Mouse (Mus musculus) macrophage (primary cell): Measurements from ENCODE around the gene Tmem268. TPM values are rescaled to one million over a fixed set of nuclear protein-coding genes. Genes with fewer than 3 reads are reported as not detected.

ENCODE experiments used
- H3K27ac ChIP-seq: fragments of 350-480 bp; formaldehyde crosslinking; 2 replicates; pipeline ENCODE4 v1.9.0; 2021
- H3K36me3 ChIP-seq: fragments of 350-480 bp; formaldehyde crosslinking; 2 replicates; pipeline ENCODE4 v1.9.0; 2021; ENCODE audit errors: inconsistent target
- H3K4me3 ChIP-seq: fragments of 350-480 bp; formaldehyde crosslinking; 2 replicates; pipeline ENCODE4 v1.9.0; 2021; ENCODE audit errors: inconsistent target
- H3K79me2 ChIP-seq: fragments of 350-480 bp; formaldehyde crosslinking; 2 replicates; pipeline ENCODE4 v1.9.0; 2021; ENCODE audit errors: inconsistent target
- WGBS: methylation state at CpG from one replicate; pipeline ENCODE4 v1.1.7; 2026; ENCODE audit warnings: inconsistent platforms; ENCODE audit not compliant: missing documents; 5-methylcytosine and 5-hydroxymethylcytosine counted together
- polyA plus RNA-seq: library from polyadenylated mRNA; stranded (reverse); fragments of 250-400 nt; gene quantifications from 3 replicates; pipeline ENCODE4 v1.2.4, GENCODE M21; 2018; ENCODE audit warnings: inconsistent platforms
- total RNA-seq, 78 experiments: library from RNA; depleted of rRNA; stranded (reverse); fragments of 250-400 nt; gene quantifications; 1 replicate in 9 of 78; 2 replicates in 24 of 78; 3 replicates in 43 of 78; 4 replicates in 2 of 78; pipeline ENCODE4 v1.2.4; 2018; ENCODE audit warnings: inconsistent platforms in 56 of 78

Gene Tmem268
- 100 to 1,000 TPM in 4 of 26 experiments, 10 to 100 TPM in 22; 16.4 to 119 (median 57.7) TPM for total RNA-seq (2018; cell fraction: chromatin; rRNA removed)
- total RNA-seq (2018; cell fraction: cytosol; rRNA removed), result 10 to 100 TPM; 13.4 to 79.6 (median 36.5) TPM
- total RNA-seq (2018; cell fraction: nucleus; rRNA removed), result 100 to 1,000 TPM in 6 of 26 experiments, 10 to 100 TPM in 20; 21.7 to 139 (median 59.5) TPM
- polyA plus RNA-seq, result 19.7 to 29.5 TPM (median 23.1 TPM) in 3 replicates

DNA sequence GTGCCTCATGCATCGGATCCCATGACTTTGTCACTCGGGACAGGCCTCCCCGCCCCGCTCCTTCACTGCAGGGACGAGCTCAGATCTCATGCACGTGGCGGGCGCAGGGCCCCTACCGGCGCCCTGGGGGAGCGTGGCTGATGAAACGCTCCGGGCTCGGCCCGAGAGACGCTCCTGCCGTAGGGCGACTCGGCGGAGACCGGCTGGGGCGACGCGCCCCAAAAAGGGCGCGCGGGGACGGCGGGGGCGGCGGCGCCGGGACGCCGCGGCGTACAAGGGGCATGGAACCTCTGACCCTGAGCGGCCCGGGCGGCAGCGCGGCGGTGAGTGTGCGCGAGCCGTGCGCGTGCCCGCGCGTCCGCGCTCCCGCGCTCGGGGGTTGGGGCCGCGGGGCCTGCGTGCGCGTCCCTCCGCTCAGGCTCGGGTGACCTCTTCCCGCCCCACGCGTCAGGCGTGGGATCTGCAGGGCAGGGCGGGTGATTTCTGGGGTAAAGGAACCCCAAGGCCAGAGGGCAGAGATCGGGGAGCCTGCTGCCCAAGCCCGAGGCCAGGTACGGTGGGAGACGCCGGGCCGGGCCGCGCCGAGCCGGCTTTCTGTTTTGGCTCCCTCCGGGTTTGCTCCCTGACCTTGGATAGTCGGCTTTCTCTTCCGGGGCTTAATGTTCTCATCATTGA lies at the start of gene Tmem268:
Tmem268 (plus strand) TSS at position 375 of the 675 bp plus-strand sequence.
- H3K27ac ChIP-seq, result peak within 1 kb of the TSS; percentile 84

DNA sequence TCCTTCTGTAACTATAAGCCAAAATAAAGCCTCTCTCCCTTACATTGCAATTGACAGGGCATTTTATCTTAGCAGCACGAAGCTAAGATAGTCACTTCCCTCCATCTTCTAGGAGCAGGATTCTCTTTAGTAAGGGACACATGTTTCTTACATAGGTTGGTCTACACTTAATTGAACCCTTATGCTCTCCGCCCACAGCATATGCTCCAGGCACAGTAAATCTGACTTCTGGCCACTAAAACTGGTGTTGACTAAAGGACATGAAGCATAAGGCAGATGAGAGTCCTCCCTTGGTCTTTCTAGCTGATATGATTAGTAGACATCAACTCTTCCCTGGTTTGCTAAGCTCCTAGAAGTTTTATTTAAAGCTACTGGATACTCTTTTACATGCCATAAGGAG lies 45.7 kb upstream of the Tmem268 start:
- H3K79me2 ChIP-seq, result no peaks in the 10 kb centered on the region
- WGBS, result 84% methylated on average over 2 of the region's 2 CpGs
- H3K27ac ChIP-seq, result no peak overlapping the region
- H3K36me3 ChIP-seq, result no peaks in the 10 kb centered on the region
- H3K4me3 ChIP-seq, result no peak overlapping the region

More for the DNA sequence above, at the start of gene Tmem268:
- peaks cover 5% of the 10 kb centered on the region for H3K36me3 ChIP-seq
- peaks cover 23% of the 10 kb centered on the region; the same call in 1 of the 2 replicates for H3K79me2 ChIP-seq
- WGBS, result 0% methylated on average over 73 of the region's 81 CpGs
- H3K4me3 ChIP-seq, result peak within 1 kb of the TSS; percentile 51

DNA sequence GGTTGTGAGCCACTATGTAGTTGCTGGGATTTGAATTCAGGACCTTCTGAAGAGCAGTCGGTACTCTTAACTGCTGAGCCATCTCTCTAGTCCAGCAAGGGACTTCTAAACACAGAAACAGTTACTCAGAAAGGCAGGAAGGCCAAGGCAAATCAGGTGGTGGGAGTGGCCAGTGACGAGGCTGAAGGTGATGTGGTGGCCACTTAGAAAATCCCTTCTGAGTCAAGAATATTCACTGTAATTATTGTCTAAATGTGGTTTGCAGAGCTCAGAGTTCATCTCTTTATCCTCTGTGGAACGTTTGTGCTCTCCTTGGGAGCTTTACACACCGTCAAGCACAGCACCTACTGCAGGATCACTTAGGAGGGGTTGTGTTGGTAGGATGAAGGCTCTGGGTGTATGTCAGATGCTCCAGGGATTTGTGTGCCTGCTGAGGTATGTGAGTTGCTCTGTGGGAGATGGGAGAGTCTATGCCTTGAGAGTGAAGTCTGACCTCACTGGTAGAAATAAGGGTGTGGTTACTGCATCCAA lies 44.1 kb upstream of the Tmem268 start:
- H3K27ac ChIP-seq, result no peak overlapping the region
- no peaks in the 10 kb centered on the region for H3K36me3 ChIP-seq
- no peaks in the 10 kb centered on the region for H3K79me2 ChIP-seq
- 80% methylated on average over 4 of the region's 4 CpGs for WGBS
- no peak overlapping the region for H3K4me3 ChIP-seq

DNA sequence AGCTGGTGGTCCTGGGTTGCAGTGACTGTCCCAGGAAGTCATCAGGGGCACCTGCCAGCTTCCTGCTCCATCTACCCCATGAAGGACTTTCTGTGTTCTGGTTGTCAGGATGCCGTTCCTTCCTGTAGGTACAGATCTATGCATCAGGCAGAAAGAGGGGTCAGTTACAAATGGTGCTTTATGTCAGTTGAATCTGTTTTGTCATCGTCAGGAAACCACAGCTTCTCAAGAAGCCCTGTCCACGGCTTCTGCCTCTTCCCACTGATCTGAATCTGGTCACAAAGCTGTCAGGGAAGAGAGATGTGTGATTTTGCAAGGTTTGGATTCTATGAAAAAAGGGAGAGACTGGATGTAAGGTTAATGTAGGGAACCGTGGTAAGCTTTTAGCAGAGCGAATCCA lies 43.6 kb upstream of the Tmem268 start:
- Histone ChIP-seq H3K36me3 (no peaks in the 10 kb centered on the region), H3K79me2 (no peaks in the 10 kb centered on the region), H3K4me3 (no peak overlapping the region), H3K27ac (no peak overlapping the region)
- 25% methylated on average over 5 of the region's 5 CpGs for WGBS

DNA sequence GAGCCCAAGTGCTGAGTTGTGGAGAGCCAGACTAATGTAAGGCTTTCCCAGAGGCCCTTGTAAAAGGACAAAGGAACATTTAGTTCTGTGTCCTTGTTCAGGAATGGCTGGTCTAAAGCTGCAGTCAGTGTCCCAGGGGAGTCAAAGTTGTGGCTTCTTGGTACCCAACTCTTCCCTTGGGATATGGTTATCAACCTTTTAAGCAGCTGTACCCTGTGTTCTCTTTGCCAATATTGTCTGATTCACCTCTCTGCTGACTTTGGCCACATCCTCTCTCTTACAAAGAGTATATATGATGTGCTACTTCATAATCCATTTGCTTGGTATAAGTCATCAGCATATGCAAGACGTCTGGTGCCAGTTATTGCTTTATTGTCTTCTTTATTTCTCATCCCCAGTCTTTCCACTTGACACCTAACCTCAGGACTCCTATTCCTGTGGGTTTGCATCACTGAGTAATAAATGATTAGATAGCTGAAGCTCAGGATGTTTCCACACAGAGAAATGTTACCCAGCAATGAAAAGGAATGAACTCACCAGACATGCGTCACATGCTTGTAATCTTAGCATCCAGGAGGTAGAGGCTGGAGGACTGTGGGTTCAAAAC lies 36.7 kb upstream of the Tmem268 start:
- WGBS, result 100% methylated on average over 2 of the region's 2 CpGs
- H3K79me2 ChIP-seq, result no peaks in the 10 kb centered on the region
- no peaks in the 10 kb centered on the region for H3K36me3 ChIP-seq
- no peak overlapping the region for H3K27ac ChIP-seq
- H3K4me3 ChIP-seq, result no peak overlapping the region

DNA sequence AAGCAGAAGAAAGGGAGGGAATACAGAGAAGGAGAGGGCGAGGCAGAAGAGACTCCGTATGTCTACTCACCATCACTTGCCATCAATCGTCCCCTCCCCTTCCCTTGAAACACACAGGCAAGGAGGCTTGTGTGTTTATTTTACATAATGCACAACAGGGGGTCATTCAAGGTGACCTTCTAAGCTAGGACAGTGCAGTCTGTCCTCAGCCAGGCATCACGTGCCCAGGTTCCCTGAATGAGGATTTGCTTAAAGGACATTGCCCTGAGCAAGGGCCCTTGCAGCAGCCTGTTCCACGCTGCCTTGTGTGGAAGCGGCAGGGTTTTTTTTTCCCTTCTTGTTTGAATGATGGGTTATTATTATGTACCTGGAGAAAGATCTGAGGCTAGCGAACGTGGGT lies 33.1 kb upstream of the Tmem268 start:
- no peaks in the 10 kb centered on the region for H3K36me3 ChIP-seq
- no peak overlapping the region for H3K4me3 ChIP-seq
- H3K27ac ChIP-seq, result no peak overlapping the region
- no peaks in the 10 kb centered on the region for H3K79me2 ChIP-seq
- WGBS, result 94% methylated on average over 7 of the region's 8 CpGs

DNA sequence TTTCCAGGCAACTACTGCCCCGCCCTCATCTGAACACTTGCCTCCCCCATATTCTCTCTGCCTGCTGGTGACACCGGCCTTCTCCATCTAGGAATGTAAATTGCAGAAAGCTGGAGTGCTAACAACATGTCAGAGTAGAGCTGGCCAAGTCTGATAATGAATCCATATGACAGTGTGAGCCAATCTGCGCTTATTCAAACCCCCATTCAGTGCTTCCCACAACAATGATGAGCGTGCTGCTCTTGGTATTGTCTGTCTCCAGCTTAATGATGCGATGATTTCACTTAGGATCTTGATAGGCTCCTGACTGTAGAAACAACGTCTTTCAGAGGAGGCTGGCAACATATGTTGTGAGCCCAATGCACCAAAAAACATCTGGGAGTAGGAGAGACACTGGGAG lies 29.6 kb upstream of the Tmem268 start:
- 95% methylated on average over 6 of the region's 6 CpGs for WGBS
- Histone ChIP-seq H3K27ac (no peak overlapping the region), H3K79me2 (no peaks in the 10 kb centered on the region), H3K36me3 (no peaks in the 10 kb centered on the region), H3K4me3 (no peak overlapping the region)

DNA sequence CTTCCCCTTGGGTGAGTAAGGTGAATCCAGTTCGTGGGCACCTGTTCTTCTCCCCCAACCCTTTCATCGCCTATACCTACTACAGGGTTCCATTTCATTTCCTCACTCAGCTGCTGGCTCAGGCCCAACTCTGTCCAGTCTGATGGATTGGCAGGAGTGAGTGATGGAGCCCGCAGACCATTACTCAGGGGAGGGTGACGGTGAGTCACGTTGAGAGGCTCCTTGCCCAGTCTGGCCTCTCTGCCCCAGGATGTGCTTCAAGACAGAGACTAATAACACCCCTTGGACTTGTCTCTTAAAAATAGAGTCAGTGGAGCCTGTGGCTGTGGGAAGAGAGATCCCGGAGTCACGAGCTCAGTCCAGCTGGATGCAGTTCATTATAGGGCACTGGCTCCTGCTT lies 28.2 kb upstream of the Tmem268 start:
- H3K36me3 ChIP-seq, result no peaks in the 10 kb centered on the region
- WGBS, result 89% methylated on average over 6 of the region's 7 CpGs

DNA sequence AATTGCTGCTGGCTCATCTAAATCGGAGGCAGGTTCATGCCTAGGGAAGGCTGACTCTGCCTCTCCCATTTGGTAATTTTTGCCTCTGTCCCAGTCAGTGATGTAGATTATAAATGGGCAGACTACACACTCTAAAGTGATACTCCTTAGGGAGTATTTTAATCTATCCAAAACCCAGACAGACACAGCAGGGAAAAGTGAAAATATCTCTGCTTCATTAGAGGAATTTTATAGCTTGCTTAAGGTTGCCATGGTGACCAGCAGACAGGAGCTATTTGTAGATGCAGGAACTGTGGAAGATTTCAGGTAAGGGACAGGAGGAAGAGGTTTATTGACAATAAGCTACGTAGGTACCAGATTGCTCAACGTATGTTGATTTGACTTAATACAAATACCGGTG lies 21.0 kb upstream of the Tmem268 start:
- Histone ChIP-seq H3K36me3 (no peaks in the 10 kb centered on the region), H3K4me3 (no peak overlapping the region), H3K27ac (no peak overlapping the region), H3K79me2 (no peaks in the 10 kb centered on the region)
- WGBS, result 92% methylated on average over 4 of the region's 4 CpGs

More for the DNA sequence above, 28.2 kb upstream of the Tmem268 start:
- Histone ChIP-seq H3K79me2 (no peaks in the 10 kb centered on the region), H3K4me3 (no peak overlapping the region), H3K27ac (no peak overlapping the region)

DNA sequence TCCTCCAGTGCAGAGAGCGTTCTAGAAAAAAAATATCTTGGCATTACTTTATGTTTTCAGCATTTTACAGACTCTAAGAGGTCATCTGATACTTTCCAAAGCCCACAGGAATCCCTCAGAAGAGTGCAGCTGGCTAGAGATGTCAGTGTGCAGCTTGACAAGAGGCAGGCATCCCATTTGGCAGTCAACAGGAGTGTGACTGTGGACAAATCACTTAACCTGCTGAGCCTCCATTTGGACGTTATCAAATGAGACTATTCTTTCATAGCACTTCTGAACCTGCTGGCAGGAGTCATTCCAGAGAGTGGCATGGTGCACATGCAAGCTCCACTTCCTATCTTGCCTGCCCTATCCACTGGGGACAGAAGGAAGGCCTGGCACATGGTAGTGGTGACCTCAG lies 16.4 kb upstream of the Tmem268 start:
- H3K4me3 ChIP-seq, result no peak overlapping the region
- H3K36me3 ChIP-seq, result no peaks in the 10 kb centered on the region; the same call in 1 of the 2 replicates
- no peak overlapping the region for H3K27ac ChIP-seq
- WGBS, result 95% methylated on average over 2 of the region's 2 CpGs
- H3K79me2 ChIP-seq, result peaks cover 26% of the 10 kb centered on the region

DNA sequence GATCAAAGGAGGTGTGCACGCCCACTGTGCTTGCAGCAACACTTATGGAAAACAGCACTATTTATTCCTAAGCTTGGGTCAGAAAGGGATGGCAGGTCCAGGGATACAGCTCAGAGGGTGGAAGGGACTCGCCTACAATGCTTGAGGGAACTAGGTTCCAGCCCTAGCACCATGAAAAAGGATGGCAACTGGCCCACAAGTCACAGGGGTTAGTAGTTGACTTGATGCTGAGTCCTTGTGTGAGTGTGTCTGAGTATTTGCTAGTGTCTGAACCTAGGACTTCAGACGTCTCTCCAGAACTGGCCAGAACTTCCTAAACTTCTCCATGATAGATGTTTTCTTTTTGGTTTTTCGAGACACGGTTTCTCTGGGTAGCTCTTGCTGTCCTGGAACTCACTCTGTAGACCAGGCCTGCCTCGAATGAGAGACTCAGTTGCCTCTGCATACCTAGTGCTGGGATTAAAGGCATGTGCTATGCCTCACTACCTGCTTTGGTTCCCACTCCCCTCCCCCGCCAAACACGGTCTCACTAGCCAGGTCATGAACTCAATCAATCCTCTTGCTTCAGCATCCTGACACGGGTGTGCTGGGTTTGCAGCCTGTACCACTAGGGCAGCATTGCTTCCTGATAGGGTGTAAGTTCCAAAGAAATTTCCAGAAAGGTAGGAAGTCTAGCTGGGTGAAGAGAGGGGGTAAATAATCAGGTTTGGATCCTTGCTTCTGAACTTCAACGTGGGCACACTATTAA lies 14.7 kb upstream of the Tmem268 start:
- no peak overlapping the region for H3K4me3 ChIP-seq
- H3K79me2 ChIP-seq, result peaks cover 43% of the 10 kb centered on the region
- H3K36me3 ChIP-seq, result peaks cover 6% of the 10 kb centered on the region; the same call in 1 of the 2 replicates
- WGBS, result 59% methylated on average over 10 of the region's 10 CpGs
- peak overlapping the region; percentile 62 for H3K27ac ChIP-seq

DNA sequence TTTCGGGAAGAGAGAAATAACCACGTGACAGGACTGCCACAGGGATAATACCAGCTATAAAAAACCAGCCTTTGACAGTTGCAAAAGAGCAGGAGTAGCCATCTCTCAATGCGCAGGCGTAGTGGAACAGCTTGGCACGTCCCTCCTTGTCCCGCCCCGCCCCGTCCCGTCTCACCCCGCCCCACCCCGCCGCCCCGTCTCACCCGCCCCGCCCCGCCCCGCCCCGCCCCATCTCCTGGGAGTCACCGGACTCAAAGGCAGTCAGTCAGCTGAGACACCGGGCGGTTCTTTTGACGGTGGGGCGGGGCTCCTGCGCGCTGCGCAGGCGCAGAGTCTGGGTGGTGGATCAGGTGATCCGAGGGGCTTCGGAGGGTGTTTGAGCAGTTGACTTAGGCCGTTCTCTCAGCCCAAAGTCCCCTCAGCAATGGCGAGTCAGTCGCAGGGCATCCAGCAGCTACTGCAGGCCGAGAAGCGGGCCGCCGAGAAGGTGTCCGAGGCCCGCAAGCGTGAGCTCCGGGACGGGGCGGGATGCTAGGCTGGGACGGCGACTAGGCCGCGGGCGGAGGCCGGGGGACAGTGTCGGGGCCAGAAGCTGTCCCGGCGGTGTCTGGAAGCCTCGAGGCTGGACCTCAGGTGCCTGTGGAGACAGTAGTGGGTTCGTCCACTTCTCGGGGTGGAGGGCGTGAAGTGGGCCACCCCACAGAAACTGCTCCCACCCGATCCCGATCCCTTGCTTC lies 13.9 kb upstream of the Tmem268 start, which contains the start of gene Atp6v1g1:
Atp6v1g1 (plus strand) TSS at position 279 of the 737 bp plus-strand sequence.
- H3K36me3 ChIP-seq, result peaks cover 12% of the 10 kb centered on the region; the same call in 1 of the 2 replicates
- WGBS, result under 1% methylated on average over 45 of the region's 57 CpGs
- H3K79me2 ChIP-seq, result peaks cover 50% of the 10 kb centered on the region
- H3K4me3 ChIP-seq, result peak within 1 kb of the TSS; percentile 94
- H3K27ac ChIP-seq, result peak within 1 kb of the TSS; percentile 85

DNA sequence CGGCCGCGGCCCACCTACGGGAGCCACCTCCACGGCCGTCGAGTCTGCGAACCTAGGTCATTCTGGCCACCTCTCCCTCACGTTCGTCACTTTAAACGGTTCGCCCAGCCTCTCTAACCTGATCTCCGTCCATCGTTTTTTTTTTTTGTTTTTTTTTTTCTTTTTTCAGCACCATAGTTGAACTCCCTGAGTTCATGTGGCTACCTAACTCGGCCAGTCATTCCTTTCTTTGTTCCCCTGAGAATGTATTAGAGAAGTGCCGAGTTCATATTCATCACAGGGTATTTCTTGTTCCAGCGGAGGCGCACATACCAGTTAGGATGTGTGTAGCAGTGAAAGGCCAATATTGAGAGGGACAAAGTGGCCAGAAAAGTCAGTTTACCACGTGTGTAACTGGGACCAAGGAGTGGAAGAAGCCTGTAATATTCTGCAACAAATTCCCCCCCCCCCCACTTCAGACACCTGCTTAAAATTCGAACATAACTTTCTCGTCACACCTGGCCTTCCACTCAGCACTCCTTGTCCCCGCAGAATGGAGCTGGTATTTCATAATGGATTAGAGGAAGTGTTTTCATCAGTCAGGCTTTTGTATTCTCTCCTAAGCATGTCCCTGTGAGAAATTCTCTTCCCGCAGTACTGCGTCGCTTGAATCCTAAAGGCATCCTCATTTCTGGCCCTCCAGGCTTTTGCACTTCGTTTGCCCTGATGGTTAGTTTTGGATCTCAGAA lies 13.2 kb upstream of the Tmem268 start:
- peak overlapping the region; percentile 94 for H3K4me3 ChIP-seq
- peak overlapping the region; percentile 85 for H3K27ac ChIP-seq
- peaks cover 51% of the 10 kb centered on the region for H3K79me2 ChIP-seq
- H3K36me3 ChIP-seq, result peaks cover 14% of the 10 kb centered on the region; the same call in 1 of the 2 replicates
- 12% methylated on average over 26 of the region's 26 CpGs for WGBS
